Mouse (Mus musculus) thymus, postnatal 14 days (tissue): ENCODE results near the gene Ccdc71.
A peak's percentile ranks its signal among the peaks of the same experiment; 100 is the strongest.

ENCODE experiments used
- DNase-seq: peaks from one replicate; pipeline ENCODE4 v3.0.0; 2021

Ccdc71 gene

GRCm38 (mm10) chr9:108490559-108491285 lies 30.4 kb downstream of the Ccdc71 start, which contains the start of gene Usp19:
Gene Usp19 (plus strand): TSS chr9:108490602.
- DNase-seq: peak; percentile 96

- DNase-seq: no peak
Observed at GRCm38 (mm10) chr9:108491286-108491580, 30.9 kb downstream of the Ccdc71 start.

GRCm38 (mm10) chr9:108492043-108492750 lies 31.9 kb downstream of the Ccdc71 start:
- no peak for DNase-seq

- DNase-seq: no peak
Observed at GRCm38 (mm10) chr9:108493246-108493645, 32.9 kb downstream of the Ccdc71 start.

- DNase-seq: no peak
Observed at GRCm38 (mm10) chr9:108494146-108494825, 34.0 kb downstream of the Ccdc71 start.

- no peak for DNase-seq
Observed at GRCm38 (mm10) chr9:108494905-108495304, 34.6 kb downstream of the Ccdc71 start.

- DNase-seq: no peak
Observed at GRCm38 (mm10) chr9:108499231-108499630, 38.9 kb downstream of the Ccdc71 start.

- no peak for DNase-seq
Observed at GRCm38 (mm10) chr9:108499943-108500342, 39.6 kb downstream of the Ccdc71 start.

GRCm38 (mm10) chr9:108506901-108507300 lies 46.6 kb downstream of the Ccdc71 start:
- no peak for DNase-seq

- peak; percentile 95 for DNase-seq
Observed at GRCm38 (mm10) chr9:108507619-108508434, 47.5 kb downstream of the Ccdc71 start, which contains the start of gene Qars. Gene Qars (plus strand): TSS chr9:108507706.

GRCm38 (mm10) chr9:108508776-108509175 lies 48.4 kb downstream of the Ccdc71 start:
- DNase-seq: no peak
